Mouse (Mus musculus) heart, embryonic 16.5 days (tissue): ENCODE results near the gene Plekhg3. TPM values are rescaled to one million over a fixed set of nuclear protein-coding genes. Genes with fewer than 3 reads are reported as not detected.
A peak's percentile ranks its signal among the peaks of the same experiment; 100 is the strongest.

Source experiments
- ATAC-seq: fragments of 200-750 bp; cut with Nextera tagmentation; replicated peaks from 2 replicates; pipeline ENCODE4 v1.8.0; 2017; ENCODE audit warnings: moderate number of reproducible peaks; ENCODE audit not compliant: insufficient read depth, low FRiP score; ENCODE audit errors: extremely low read depth
- H3K27ac ChIP-seq: fragments of 300-500 bp; sonication (generic); 2 replicates; pipeline ENCODE4 v1.5.1; 2014; ENCODE audit warnings: mild to moderate bottlenecking, low read length, control low read depth, moderate library complexity
- H3K27me3 ChIP-seq: fragments of 300-500 bp; sonication (generic); 2 replicates; pipeline ENCODE4 v1.6.1; 2014; ENCODE audit warnings: low read length, mixed read lengths; ENCODE audit not compliant: control insufficient read depth, insufficient read depth
- H3K36me3 ChIP-seq: fragments of 300-500 bp; sonication (generic); 2 replicates; pipeline ENCODE4 v1.6.1; 2014; ENCODE audit not compliant: control insufficient read depth, insufficient read depth
- H3K4me1 ChIP-seq: fragments of 300-500 bp; sonication (generic); 2 replicates; pipeline ENCODE4 v1.6.1; 2014; ENCODE audit warnings: low read length, mixed read lengths; ENCODE audit not compliant: control insufficient read depth, insufficient read depth
- H3K4me2 ChIP-seq: fragments of 300-500 bp; sonication (generic); 2 replicates; pipeline ENCODE4 v1.6.1; 2014; ENCODE audit warnings: low read depth, mild to moderate bottlenecking, control low read depth, low read length
- H3K4me3 ChIP-seq: fragments of 300-500 bp; sonication (generic); 2 replicates; pipeline ENCODE4 v1.5.1; 2014; ENCODE audit warnings: mild to moderate bottlenecking, control low read depth, low read length
- H3K9ac ChIP-seq: fragments of 300-500 bp; sonication (generic); 2 replicates; pipeline ENCODE4 v1.6.1; 2014; ENCODE audit warnings: low read length, control low read depth
- H3K9me3 ChIP-seq: fragments of 300-500 bp; sonication (generic); replicated peaks from 2 replicates; pipeline ENCODE4 v1.6.1; 2016; ENCODE audit warnings: low read length; ENCODE audit not compliant: control insufficient read depth
- WGBS: fragments of 180-500 bp; shearing (Covaris S2); extraction: QIAGEN DNeasy Blood & Tissue Kit; methylation state at CpG from one replicate; pipeline ENCODE4 v1.1.7; 2014; 5-methylcytosine and 5-hydroxymethylcytosine counted together
- polyA plus RNA-seq: library from polyadenylated mRNA; unstranded; fragments of >200 nt; fragmentation: Nextera tagmentation; extraction: Ambion mirVana; gene quantifications from 2 replicates; pipeline ENCODE4 v1.2.1, GENCODE M21; 2015

Gene Plekhg3
- polyA plus RNA-seq, 1 experiment from 2014 or later = 6.8 TPM

- Histone ChIP-seq H3K36me3 (no peaks in the 10 kb centered on the region), H3K9me3 (no peaks in the 10 kb centered on the region), H3K4me1 (peaks cover 25% of the 10 kb centered on the region), H3K27me3 (0 out of 2 replicates have a peak, but pooled peaks cover 2% of the 10 kb centered on the region), H3K4me3 (no peak overlapping the region), H3K27ac (no peak overlapping the region), H3K4me2 (no peak overlapping the region), H3K9ac (no peak overlapping the region)
- 68% methylated on average over 3 of the region's 3 CpGs for WGBS
- no peak for ATAC-seq
Observed at GRCm38 (mm10) chr12:76591037-76591436, 60.3 kb downstream of the Plekhg3 start.

- Histone ChIP-seq H3K9ac (no peak overlapping the region), H3K27ac (no peak overlapping the region), H3K4me2 (no peak overlapping the region), H3K4me3 (no peak overlapping the region), H3K4me1 (peaks cover 25% of the 10 kb centered on the region), H3K27me3 (0 out of 2 replicates have a peak, but pooled peaks cover 2% of the 10 kb centered on the region), H3K9me3 (no peaks in the 10 kb centered on the region), H3K36me3 (no peaks in the 10 kb centered on the region)
- no peak for ATAC-seq
- WGBS = 51% methylated on average over 1 of the region's 1 CpGs
Observed at GRCm38 (mm10) chr12:76592213-76592612, 61.5 kb downstream of the Plekhg3 start.

GRCm38 (mm10) chr12:76593254-76593653 lies 62.6 kb downstream of the Plekhg3 start:
- Histone ChIP-seq H3K4me1 (peaks cover 25% of the 10 kb centered on the region), H3K4me2 (no peak overlapping the region), H3K27me3 (0 out of 2 replicates have a peak, but pooled peaks cover 2% of the 10 kb centered on the region), H3K36me3 (no peaks in the 10 kb centered on the region; the same call in 1 of the 2 replicates), H3K4me3 (no peak overlapping the region), H3K9ac (no peak overlapping the region), H3K9me3 (no peaks in the 10 kb centered on the region), H3K27ac (no peak overlapping the region)
- no peak for ATAC-seq
- 84% methylated on average over 6 of the region's 6 CpGs for WGBS

- 0 out of 2 replicates have a peak overlapping the region, but pooled peaks have one; percentile 51 for H3K27ac ChIP-seq
- H3K36me3 ChIP-seq = no peaks in the 10 kb centered on the region; the same call in 1 of the 2 replicates
- peaks cover 25% of the 10 kb centered on the region for H3K4me1 ChIP-seq
- no peaks in the 10 kb centered on the region for H3K9me3 ChIP-seq
- 0 out of 2 replicates have a peak, but pooled peaks cover 2% of the 10 kb centered on the region for H3K27me3 ChIP-seq
- no peak overlapping the region for H3K4me2 ChIP-seq
- WGBS = 16% methylated on average over 7 of the region's 7 CpGs
- no peak overlapping the region for H3K9ac ChIP-seq
- no peak overlapping the region for H3K4me3 ChIP-seq
- ATAC-seq = peak; percentile 24; the same call in 1 of the 2 replicates
Observed at GRCm38 (mm10) chr12:76593839-76594322, 63.2 kb downstream of the Plekhg3 start.

GRCm38 (mm10) chr12:76594556-76594955 lies 63.9 kb downstream of the Plekhg3 start:
- Histone ChIP-seq H3K9ac (no peak overlapping the region), H3K36me3 (peaks cover 2% of the 10 kb centered on the region; the same call in 1 of the 2 replicates), H3K4me3 (no peak overlapping the region), H3K27me3 (0 out of 2 replicates have a peak, but pooled peaks cover 2% of the 10 kb centered on the region), H3K27ac (no peak overlapping the region), H3K9me3 (no peaks in the 10 kb centered on the region), H3K4me2 (no peak overlapping the region), H3K4me1 (peaks cover 18% of the 10 kb centered on the region)
- 74% methylated on average over 3 of the region's 3 CpGs for WGBS
- ATAC-seq = no peak

- Histone ChIP-seq H3K9ac (no peak overlapping the region), H3K9me3 (no peaks in the 10 kb centered on the region), H3K27me3 (0 out of 2 replicates have a peak, but pooled peaks cover 2% of the 10 kb centered on the region), H3K4me1 (peaks cover 9% of the 10 kb centered on the region), H3K4me3 (no peak overlapping the region), H3K27ac (no peak overlapping the region), H3K4me2 (no peak overlapping the region), H3K36me3 (peaks cover 11% of the 10 kb centered on the region)
- 83% methylated on average over 2 of the region's 2 CpGs for WGBS
- ATAC-seq = no peak
Observed at GRCm38 (mm10) chr12:76595830-76596229, 65.1 kb downstream of the Plekhg3 start.

- no peak overlapping the region for H3K4me2 ChIP-seq
- H3K9ac ChIP-seq = no peak overlapping the region
- WGBS = 49% methylated on average over 15 of the region's 15 CpGs
- H3K4me3 ChIP-seq = no peak overlapping the region
- H3K27me3 ChIP-seq = 0 out of 2 replicates have a peak, but pooled peaks cover 2% of the 10 kb centered on the region
- 0 out of 2 replicates have a peak, but pooled peaks have one; percentile 11 for ATAC-seq
- H3K27ac ChIP-seq = no peak overlapping the region
- peaks cover 9% of the 10 kb centered on the region for H3K4me1 ChIP-seq
- H3K9me3 ChIP-seq = no peaks in the 10 kb centered on the region
- peaks cover 11% of the 10 kb centered on the region for H3K36me3 ChIP-seq
Observed at GRCm38 (mm10) chr12:76596292-76597023, 65.8 kb downstream of the Plekhg3 start.

- Histone ChIP-seq H3K27ac (no peak overlapping the region), H3K4me3 (no peak overlapping the region), H3K9me3 (no peaks in the 10 kb centered on the region), H3K9ac (no peak overlapping the region), H3K27me3 (0 out of 2 replicates have a peak, but pooled peaks cover 2% of the 10 kb centered on the region), H3K4me2 (no peak overlapping the region), H3K4me1 (peaks cover 9% of the 10 kb centered on the region), H3K36me3 (peaks cover 15% of the 10 kb centered on the region)
- no peak for ATAC-seq
- WGBS = 63% methylated on average over 15 of the region's 15 CpGs
Observed at GRCm38 (mm10) chr12:76597577-76598100, 66.9 kb downstream of the Plekhg3 start.
